Comparison of ENCODE assay signal across 9 mouse cellular contexts in the genomic region with DNA sequence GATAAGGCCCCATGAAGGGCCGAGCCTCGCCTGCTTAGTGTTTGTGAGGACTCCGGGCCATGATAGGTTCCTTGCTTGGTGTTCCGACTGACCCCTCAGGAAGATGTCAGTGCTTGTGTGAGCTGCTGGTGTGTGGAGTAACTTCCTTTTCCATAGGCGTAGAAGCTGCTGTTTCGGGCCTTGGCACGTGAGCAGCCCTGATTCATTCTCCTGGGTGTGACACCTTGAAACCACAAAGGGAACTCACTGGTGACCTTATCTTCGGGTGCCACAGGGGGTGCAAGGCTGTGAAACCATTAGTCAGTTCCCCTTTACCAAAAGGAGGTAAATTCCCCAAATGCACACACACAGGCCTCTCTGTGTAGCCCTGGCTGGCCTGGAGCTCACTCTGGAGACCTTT. TPM values are rescaled to one million over a fixed set of nuclear protein-coding genes. Genes with fewer than 3 reads are reported as not detected.
DNase-seq lines count a peak whose midpoint lies in the region; ATAC-seq and TF ChIP-seq lines count a peak whose summit lies in the region.
"Had no signal": no experiment of that assay in that cellular context is flagged by ENCODE, and none has a peak within 500 bp of the region (broad histone marks: within the 10 kb centered on the region; RNA-seq: fewer than 3 reads in every experiment).

No protein-coding gene starts in this region.

- peak overlapping the region; percentile 43; the same call in 1 of the 2 replicates for H3K27ac ChIP-seq in gastrocnemius, adult 2 months
- no peak overlapping the region for H3K27ac ChIP-seq in liver, embryonic 11.5 days (ENCODE audit: low read depth, low read length)
- H3K27ac ChIP-seq: hindbrain, embryonic 14.5 days had no signal

- ATAC-seq in liver, embryonic 11.5 days (replicated peaks; ENCODE audit: low FRiP score), result 0 out of 2 replicates have a peak, but pooled peaks have one; percentile 25

- no peak overlapping the region for H3K9ac ChIP-seq in liver, embryonic 11.5 days (ENCODE audit: low read depth, low read length)
- H3K9ac ChIP-seq: hindbrain, embryonic 14.5 days had no signal

- H3K36me3 ChIP-seq in liver, embryonic 11.5 days (ENCODE audit: control insufficient read depth, insufficient read depth, low read length), result peaks cover 24% of the 10 kb centered on the region

- H3K27me3 ChIP-seq in liver, embryonic 11.5 days (replicated peaks; ENCODE audit: control insufficient read depth, insufficient read depth, low read length), result no peaks in the 10 kb centered on the region

- H3K4me1 ChIP-seq in liver, embryonic 11.5 days (replicated peaks; ENCODE audit: control insufficient read depth, insufficient read depth, low read length), result peaks cover 15% of the 10 kb centered on the region

- 47% methylated on average over 8 of the region's 8 CpGs for WGBS in liver, embryonic 11.5 days

- intact Hi-C loops in gastrocnemius, adult 2 months (cut with DNase I), result no loop called here

- H3K4me2 ChIP-seq in liver, embryonic 11.5 days, result no peak overlapping the region
- H3K4me2 ChIP-seq: hindbrain, embryonic 14.5 days had no signal

- no peak for DNase-seq in gastrocnemius, adult 2 months
- DNase-seq in gastrocnemius, adult 8-10 months (ENCODE audit: low spot score in 2 of 2), result no peak
- peak; percentile 49 for DNase-seq in adrenal gland, adult 8-10 months
- DNase-seq in liver, embryonic 11.5 days (ENCODE audit: low spot score), result no peak
- peak; percentile 42 to 87 for DNase-seq in natural killer cell, adult 2 months (ENCODE audit: low spot score in 2 of 2)
- no peak for DNase-seq in cerebellum, adult 8-10 months
- no peak for DNase-seq in urinary bladder, postnatal 4 days (ENCODE audit: low spot score in 2 of 2)
- DNase-seq in gastrocnemius, adult 18-20 months (ENCODE audit: low spot score), result no peak

- H3K4me3 ChIP-seq in gastrocnemius, adult 2 months, result no peak overlapping the region
- H3K4me3 ChIP-seq in liver, embryonic 11.5 days (ENCODE audit: low read depth, low read length), result no peak overlapping the region

- no peak for TF ChIP-seq CTCF in gastrocnemius, adult 2 months (IDR thresholded peaks at IDR 0.05)

- no peaks in the 10 kb centered on the region for H3K9me3 ChIP-seq in liver, embryonic 11.5 days (ENCODE audit: control insufficient read depth, low read length)

RNA-seq across cellular contexts. Expression of gene St3gal5, which starts 43.0 kb away (rescaled TPM):
- total RNA-seq in gastrocnemius, adult 2 months (2021), result 100 to 1,000 TPM in 1 of 2 experiments, 10 to 100 TPM in 1; 98.0 to 105 TPM
- total RNA-seq in gastrocnemius, adult 8-10 months (2022), result 10 to 100 TPM; 48.5 to 85.9 (median 71.1) TPM
- total RNA-seq in adrenal gland, adult 8-10 months (2022), result 100 to 1,000 TPM; 106 to 366 (median 212) TPM
- 109 and 114 TPM in 2 replicates for polyA plus RNA-seq in liver, embryonic 11.5 days (2014; fragmentation: Nextera tagmentation; extraction: Ambion mirVana)
- total RNA-seq in gastrocnemius, adult 18-20 months (2021), result 10 to 100 TPM; 58.1 to 85.3 TPM

Comparison
In these comparisons a context has a peak if more than half of its experiments do, and no peak if none do; other contexts are left out.
1. DNase-seq: peak in adrenal gland, adult 8-10 months (single experiment) and natural killer cell, adult 2 months (2 of 2); none in gastrocnemius, adult 2 months (single experiment), gastrocnemius, adult 8-10 months (0 of 2), liver, embryonic 11.5 days (single experiment), cerebellum, adult 8-10 months (single experiment), urinary bladder, postnatal 4 days (0 of 2) and gastrocnemius, adult 18-20 months (single experiment).